Mouse (Mus musculus) stomach, embryonic 16.5 days (tissue): ENCODE data around the gene Art3. TPM values are rescaled to one million over a fixed set of nuclear protein-coding genes. Genes with fewer than 3 reads are reported as not detected.

Experiments used
- ATAC-seq: fragments of 200-750 bp; cut with Nextera tagmentation; 2 replicates; pipeline ENCODE4 v1.8.0; 2017; ENCODE audit warnings: moderate number of reproducible peaks, moderate TSS enrichment; ENCODE audit not compliant: insufficient read depth, low FRiP score
- H3K27ac ChIP-seq: fragments of 300-500 bp; sonication (generic); 2 replicates; pipeline ENCODE4 v1.5.1; 2014; ENCODE audit warnings: low read length
- H3K27me3 ChIP-seq: fragments of 300-500 bp; sonication (generic); 2 replicates; pipeline ENCODE4 v1.6.1; 2014; ENCODE audit warnings: low read length, control low read depth, mixed read lengths; ENCODE audit not compliant: control insufficient read depth, insufficient read depth
- H3K36me3 ChIP-seq: fragments of 300-500 bp; sonication (generic); 2 replicates; pipeline ENCODE4 v1.6.1; 2014; ENCODE audit warnings: low read length; ENCODE audit not compliant: control insufficient read depth, insufficient read depth
- H3K4me1 ChIP-seq: fragments of 300-500 bp; sonication (generic); 2 replicates; pipeline ENCODE4 v1.6.1; 2014; ENCODE audit warnings: low read length, control low read depth, mixed read lengths; ENCODE audit not compliant: control insufficient read depth, insufficient read depth
- H3K4me2 ChIP-seq: fragments of 300-500 bp; sonication (generic); 2 replicates; pipeline ENCODE4 v1.6.1; 2014; ENCODE audit warnings: low read depth, low read length, mixed read lengths
- H3K4me3 ChIP-seq: fragments of 300-500 bp; sonication (generic); replicated peaks from 2 replicates; pipeline ENCODE4 v1.5.1; 2014; ENCODE audit warnings: mild to moderate bottlenecking, low read length
- H3K9ac ChIP-seq: fragments of 300-500 bp; sonication (generic); 2 replicates; pipeline ENCODE4 v1.6.1; 2014; ENCODE audit warnings: low read length
- H3K9me3 ChIP-seq: fragments of 300-500 bp; sonication (generic); replicated peaks from 2 replicates; pipeline ENCODE4 v1.6.1; 2016; ENCODE audit warnings: low read length, control low read depth; ENCODE audit not compliant: control insufficient read depth
- WGBS: fragments of 180-500 bp; shearing (Covaris S2); extraction: QIAGEN DNeasy Blood & Tissue Kit; methylation state at CpG from one replicate; pipeline ENCODE4 v1.1.7; 2014; 5-methylcytosine and 5-hydroxymethylcytosine counted together
- polyA plus RNA-seq: library from polyadenylated mRNA; unstranded; fragments of >200 nt; fragmentation: Nextera tagmentation; extraction: Ambion mirVana; gene quantifications from 2 replicates; pipeline ENCODE4 v1.2.1, GENCODE M21; 2015

Gene Art3
- polyA plus RNA-seq, 1 experiment from 2014 or later, result 7.3 TPM

DNA sequence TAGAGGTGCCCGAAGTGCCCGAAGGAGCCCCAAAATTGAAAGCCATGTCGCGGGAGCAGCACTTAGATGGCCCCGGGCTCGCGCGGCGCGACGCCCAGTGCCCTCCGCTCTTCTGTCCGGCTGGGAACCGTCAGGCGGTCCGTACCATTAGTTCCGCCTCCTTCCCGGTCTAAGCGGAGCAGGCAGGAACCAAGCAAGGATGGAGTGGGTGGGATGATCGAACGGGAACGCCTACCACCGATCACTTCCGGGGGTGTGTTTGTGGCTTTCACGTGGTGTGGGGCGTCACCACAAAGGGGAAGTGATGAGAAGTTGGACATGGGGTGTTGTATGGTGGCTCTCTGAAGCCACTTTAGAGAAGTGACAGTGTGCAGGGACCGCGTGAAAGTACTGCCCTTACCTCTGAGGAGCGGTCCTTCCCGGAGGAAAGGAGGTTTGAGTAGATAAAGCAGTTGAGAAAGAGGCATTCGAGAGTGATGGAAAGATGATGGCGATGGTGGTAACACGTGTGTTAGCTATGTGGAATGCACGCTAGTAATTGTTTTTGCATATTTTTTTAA, 103.5 kb downstream of the Art3 start, which contains the start of gene Nup54:
Gene Nup54 (minus strand): TSS at position 195 of the 560 bp plus-strand sequence.
- Histone ChIP-seq H3K27me3 (no peaks in the 10 kb centered on the region), H3K4me2 (peak within 1 kb of the TSS; percentile 94), H3K4me1 (peaks cover 7% of the 10 kb centered on the region), H3K36me3 (no peaks in the 10 kb centered on the region), H3K9ac (peak within 1 kb of the TSS; percentile 97), H3K9me3 (no peaks in the 10 kb centered on the region), H3K27ac (peak within 1 kb of the TSS; percentile 90), H3K4me3 (peak within 1 kb of the TSS; percentile 97)
- ATAC-seq, result peak; percentile 99
- 1% methylated on average over 34 of the region's 34 CpGs for WGBS

DNA sequence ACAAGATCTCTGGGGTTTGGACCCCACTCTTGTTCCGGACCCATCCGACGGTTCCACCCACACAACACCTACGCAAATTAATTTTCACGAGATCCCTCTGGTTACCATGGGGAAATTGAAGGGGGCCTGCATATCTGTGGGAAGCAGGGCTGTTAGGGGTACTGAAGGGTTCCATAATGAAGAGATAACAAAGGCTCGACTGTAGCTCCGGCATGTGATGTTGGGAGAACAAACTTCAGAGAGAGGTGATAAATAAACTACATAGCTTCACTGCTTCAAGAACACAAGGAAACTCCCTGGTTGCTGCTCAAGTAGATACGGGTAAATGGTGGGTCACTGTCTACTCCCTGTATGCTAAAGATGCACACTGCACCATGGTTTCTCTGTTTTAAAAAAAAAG, 106.9 kb downstream of the Art3 start:
- ATAC-seq, result no peak
- Histone ChIP-seq H3K9ac (no peak overlapping the region), H3K27ac (no peak overlapping the region), H3K4me3 (no peak overlapping the region), H3K27me3 (no peaks in the 10 kb centered on the region), H3K36me3 (no peaks in the 10 kb centered on the region), H3K4me1 (peaks cover 2% of the 10 kb centered on the region; the same call in 1 of the 2 replicates), H3K4me2 (no peak overlapping the region), H3K9me3 (no peaks in the 10 kb centered on the region)
- WGBS, result 83% methylated on average over 8 of the region's 8 CpGs

DNA sequence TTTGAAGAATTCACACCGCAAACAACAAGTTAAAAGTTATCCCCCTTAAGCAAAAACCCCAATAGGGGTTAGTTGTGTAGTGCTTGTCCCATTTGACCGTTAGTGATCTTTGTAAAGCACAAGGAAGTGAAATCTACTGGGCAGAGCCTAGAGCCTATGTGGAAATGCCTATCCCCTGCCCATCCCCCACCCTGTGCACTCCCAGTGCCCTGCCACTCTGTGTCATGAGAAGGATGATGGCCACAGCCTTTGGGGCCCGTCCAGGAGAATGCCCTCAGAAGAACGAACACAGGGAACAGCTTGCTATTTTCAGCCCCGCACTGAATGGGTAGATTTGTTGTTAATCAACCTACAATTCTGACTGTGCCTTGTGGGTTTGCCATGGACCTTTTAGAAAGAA, 109.9 kb downstream of the Art3 start:
- Histone ChIP-seq H3K9me3 (no peaks in the 10 kb centered on the region), H3K4me1 (no peaks in the 10 kb centered on the region), H3K36me3 (peaks cover 4% of the 10 kb centered on the region), H3K9ac (no peak overlapping the region), H3K4me2 (no peak overlapping the region), H3K27me3 (no peaks in the 10 kb centered on the region), H3K27ac (no peak overlapping the region), H3K4me3 (no peak overlapping the region)
- ATAC-seq, result no peak
- 71% methylated on average over 5 of the region's 5 CpGs for WGBS

DNA sequence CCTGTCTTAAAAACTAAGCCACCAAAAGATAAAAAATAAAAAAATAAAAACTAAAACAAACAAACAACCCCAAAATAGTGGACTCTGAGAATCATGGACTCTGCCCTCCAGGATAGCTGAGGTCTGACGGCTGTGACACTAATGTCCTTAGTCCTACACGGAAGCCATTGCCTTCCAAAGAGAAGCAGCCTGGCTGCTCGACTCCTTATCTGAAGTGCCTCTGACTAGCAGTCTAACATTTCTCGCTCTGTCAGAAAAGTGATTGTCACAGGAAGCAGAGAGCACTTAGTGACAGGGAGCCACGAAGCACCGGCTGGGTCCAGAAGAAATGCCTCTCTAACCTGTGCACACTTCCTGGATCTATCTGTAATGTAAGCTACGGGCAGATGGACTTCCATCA, 111.3 kb downstream of the Art3 start:
- no peaks in the 10 kb centered on the region for H3K9me3 ChIP-seq
- H3K27me3 ChIP-seq, result no peaks in the 10 kb centered on the region
- H3K27ac ChIP-seq, result no peak overlapping the region
- H3K4me2 ChIP-seq, result no peak overlapping the region
- WGBS, result 71% methylated on average over 7 of the region's 7 CpGs
- no peak overlapping the region for H3K4me3 ChIP-seq
- H3K36me3 ChIP-seq, result peaks cover 13% of the 10 kb centered on the region
- no peak overlapping the region for H3K9ac ChIP-seq
- ATAC-seq, result no peak
- H3K4me1 ChIP-seq, result no peaks in the 10 kb centered on the region

DNA sequence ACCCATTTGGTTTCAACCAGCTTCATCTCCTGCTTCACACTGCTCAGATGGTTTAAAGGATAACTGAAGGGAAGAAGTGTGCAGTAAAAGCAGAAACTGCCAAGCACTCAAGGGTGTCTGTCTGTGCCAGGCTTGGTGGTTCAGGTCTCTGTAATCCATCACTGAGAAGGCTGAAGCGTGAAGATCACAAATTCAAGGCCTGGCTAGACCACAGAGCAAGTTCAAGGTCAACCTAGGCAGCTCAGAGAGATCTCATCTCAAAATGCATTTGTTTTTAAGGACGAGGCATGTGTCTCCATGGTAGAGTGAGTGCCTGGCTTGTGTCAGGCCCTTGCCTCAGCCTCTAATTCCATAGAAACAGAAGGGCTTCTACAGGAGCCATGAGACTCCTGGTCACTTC, 113.4 kb downstream of the Art3 start:
- Histone ChIP-seq H3K27me3 (no peaks in the 10 kb centered on the region), H3K9ac (no peak overlapping the region), H3K4me1 (no peaks in the 10 kb centered on the region), H3K4me3 (no peak overlapping the region), H3K9me3 (no peaks in the 10 kb centered on the region), H3K4me2 (no peak overlapping the region), H3K36me3 (peaks cover 15% of the 10 kb centered on the region), H3K27ac (no peak overlapping the region)
- 92% methylated on average over 2 of the region's 2 CpGs for WGBS
- ATAC-seq, result no peak

DNA sequence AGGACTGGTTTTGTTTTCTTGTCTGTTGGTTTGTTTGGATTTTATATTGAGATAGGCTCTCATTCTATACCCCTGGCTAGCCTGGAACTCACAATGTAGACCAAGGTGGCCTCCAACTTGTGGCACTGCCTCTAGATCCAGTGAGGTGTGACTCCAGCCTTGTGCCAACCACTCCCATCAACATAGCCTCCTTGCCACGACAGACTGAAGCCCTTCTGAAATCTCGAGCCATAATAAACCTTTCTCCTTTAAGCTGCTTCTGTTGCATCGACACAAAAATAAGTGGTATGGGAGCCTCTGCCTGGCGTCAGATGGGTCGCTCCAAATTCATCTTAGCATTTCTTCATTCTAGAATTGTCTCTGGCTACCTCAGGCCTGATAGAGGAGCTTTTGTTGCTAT, 115.1 kb downstream of the Art3 start:
- H3K36me3 ChIP-seq, result peaks cover 20% of the 10 kb centered on the region
- no peak overlapping the region for H3K9ac ChIP-seq
- no peak overlapping the region for H3K4me3 ChIP-seq
- no peaks in the 10 kb centered on the region for H3K4me1 ChIP-seq
- H3K27me3 ChIP-seq, result no peaks in the 10 kb centered on the region
- WGBS, result 93% methylated on average over 5 of the region's 5 CpGs
- no peak overlapping the region for H3K4me2 ChIP-seq
- no peak overlapping the region for H3K27ac ChIP-seq
- ATAC-seq, result no peak
- no peaks in the 10 kb centered on the region for H3K9me3 ChIP-seq

DNA sequence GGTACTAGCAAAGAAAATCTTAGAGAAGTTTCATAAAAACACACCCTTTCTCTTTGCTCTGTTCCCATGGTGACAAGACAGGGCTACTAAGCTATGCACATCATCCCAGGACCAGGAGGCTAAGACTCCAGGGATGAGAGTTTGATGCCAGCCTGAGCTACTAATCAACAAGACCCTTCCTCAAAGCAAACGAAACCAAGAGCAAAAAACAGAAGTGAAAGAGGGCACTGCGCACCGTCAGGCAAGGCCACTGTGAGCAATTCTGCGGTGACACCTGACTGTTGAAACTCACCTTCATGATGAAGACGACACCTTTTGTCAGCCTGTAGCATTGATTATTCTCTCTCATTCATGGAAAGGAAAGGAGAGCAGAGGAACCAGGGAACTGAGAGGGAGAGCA, 121.2 kb downstream of the Art3 start:
- H3K4me3 ChIP-seq, result no peak overlapping the region
- peaks cover 16% of the 10 kb centered on the region; the same call in 1 of the 2 replicates for H3K36me3 ChIP-seq
- WGBS, result 91% methylated on average over 5 of the region's 5 CpGs
- H3K27me3 ChIP-seq, result no peaks in the 10 kb centered on the region
- no peak overlapping the region for H3K9ac ChIP-seq
- H3K27ac ChIP-seq, result no peak overlapping the region
- no peaks in the 10 kb centered on the region for H3K9me3 ChIP-seq
- H3K4me2 ChIP-seq, result no peak overlapping the region
- ATAC-seq, result no peak
- H3K4me1 ChIP-seq, result no peaks in the 10 kb centered on the region

DNA sequence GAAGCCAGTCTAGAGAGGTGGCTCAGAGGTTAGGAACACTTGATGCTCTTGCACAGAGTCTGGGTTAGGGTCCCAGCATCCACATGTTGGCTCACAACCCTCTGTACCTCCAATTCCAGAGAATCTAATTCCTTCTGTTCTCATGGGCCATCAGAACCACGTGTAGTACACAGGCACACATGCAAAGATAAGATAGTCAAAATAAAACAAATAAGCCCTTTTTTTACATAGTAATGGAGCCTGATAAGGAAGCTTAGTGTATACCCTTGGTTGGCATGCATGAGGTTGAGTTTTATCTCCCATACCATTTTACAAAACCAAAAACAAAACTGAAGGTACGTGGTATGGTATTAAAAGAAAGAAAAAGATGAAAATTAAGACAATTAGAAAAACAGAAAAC, 125.8 kb downstream of the Art3 start:
- H3K27ac ChIP-seq, result no peak overlapping the region
- 64% methylated on average over 2 of the region's 2 CpGs for WGBS
- ATAC-seq, result no peak
- H3K27me3 ChIP-seq, result no peaks in the 10 kb centered on the region
- H3K9me3 ChIP-seq, result no peaks in the 10 kb centered on the region
- peaks cover 9% of the 10 kb centered on the region; the same call in 1 of the 2 replicates for H3K36me3 ChIP-seq
- H3K9ac ChIP-seq, result no peak overlapping the region
- H3K4me1 ChIP-seq, result no peaks in the 10 kb centered on the region
- H3K4me3 ChIP-seq, result no peak overlapping the region
- no peak overlapping the region for H3K4me2 ChIP-seq

DNA sequence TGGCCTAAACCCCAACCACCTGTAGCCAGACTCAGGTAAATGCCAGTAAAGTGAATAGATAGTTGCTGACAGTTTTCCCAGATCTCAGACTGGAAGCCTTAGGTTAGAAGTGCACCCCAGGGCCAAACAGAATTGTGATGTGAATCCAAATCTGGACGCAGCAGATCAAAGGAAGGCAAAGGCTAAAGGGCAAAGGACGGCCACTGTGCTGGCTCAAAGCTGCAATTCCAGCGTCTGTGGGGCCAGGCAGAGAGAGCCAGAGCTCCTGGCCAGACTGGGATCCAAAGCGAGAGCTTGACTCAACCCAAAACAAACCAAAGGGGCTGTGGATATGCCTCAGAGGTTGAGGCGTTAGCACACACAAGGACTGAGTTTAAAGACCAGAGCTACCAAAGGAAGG, 127.1 kb downstream of the Art3 start:
- Histone ChIP-seq H3K4me2 (no peak overlapping the region), H3K9ac (no peak overlapping the region), H3K4me3 (no peak overlapping the region), H3K36me3 (peaks cover 8% of the 10 kb centered on the region; the same call in 1 of the 2 replicates), H3K27me3 (no peaks in the 10 kb centered on the region), H3K4me1 (no peaks in the 10 kb centered on the region), H3K27ac (no peak overlapping the region), H3K9me3 (no peaks in the 10 kb centered on the region)
- no peak for ATAC-seq
- 56% methylated on average over 5 of the region's 5 CpGs for WGBS
